Mouse (Mus musculus) kidney, adult 9 months (tissue): ENCODE measurements around the gene Usf1.
A peak's percentile ranks its signal among the peaks of the same experiment; 100 is the strongest.

Experiments
- DNase-seq: peaks from one replicate; pipeline ENCODE4 v3.0.0; 2022

Usf1 gene

GRCm38 (mm10) chr1:171419291-171419882 lies 8.3 kb downstream of the Usf1 start:
- DNase-seq, result no peak

- no peak for DNase-seq
Observed at GRCm38 (mm10) chr1:171419905-171420304, 8.8 kb downstream of the Usf1 start.

GRCm38 (mm10) chr1:171422504-171423095 lies 11.5 kb downstream of the Usf1 start:
- no peak for DNase-seq

- no peak for DNase-seq
Observed at GRCm38 (mm10) chr1:171424638-171425037, 13.5 kb downstream of the Usf1 start.

GRCm38 (mm10) chr1:171425126-171425525 lies 14.0 kb downstream of the Usf1 start:
- no peak for DNase-seq

GRCm38 (mm10) chr1:171432158-171432557 lies 21.0 kb downstream of the Usf1 start:
- DNase-seq, result no peak

- peak; percentile 54 for DNase-seq
Observed at GRCm38 (mm10) chr1:171435288-171435814, 24.2 kb downstream of the Usf1 start.

- DNase-seq, result peak; percentile 55
Observed at GRCm38 (mm10) chr1:171435974-171436373, 24.9 kb downstream of the Usf1 start.

- peak; percentile 99 for DNase-seq
Observed at GRCm38 (mm10) chr1:171437264-171438013, 26.3 kb downstream of the Usf1 start, which contains the start of gene F11r. F11r (plus strand) TSS chr1:171437535.

- peak; percentile 53 for DNase-seq
Observed at GRCm38 (mm10) chr1:171438014-171438670, 27.0 kb downstream of the Usf1 start.

- DNase-seq, result peak; percentile 49
Observed at GRCm38 (mm10) chr1:171439072-171439471, 28.0 kb downstream of the Usf1 start.

GRCm38 (mm10) chr1:171440025-171440725 lies 29.1 kb downstream of the Usf1 start:
- DNase-seq, result peak; percentile 90

- peak; percentile 47 for DNase-seq
Observed at GRCm38 (mm10) chr1:171441466-171442412, 30.6 kb downstream of the Usf1 start.

GRCm38 (mm10) chr1:171442413-171442760 lies 31.3 kb downstream of the Usf1 start:
- peak; percentile 43 for DNase-seq

GRCm38 (mm10) chr1:171445050-171445449 lies 33.9 kb downstream of the Usf1 start:
- no peak for DNase-seq

- no peak for DNase-seq
Observed at GRCm38 (mm10) chr1:171446854-171447253, 35.7 kb downstream of the Usf1 start.

GRCm38 (mm10) chr1:171447692-171448091 lies 36.6 kb downstream of the Usf1 start:
- no peak for DNase-seq

- DNase-seq, result peak; percentile 41
Observed at GRCm38 (mm10) chr1:171450062-171450461, 38.9 kb downstream of the Usf1 start.

GRCm38 (mm10) chr1:171451001-171451400 lies 39.9 kb downstream of the Usf1 start:
- DNase-seq, result no peak

- DNase-seq, result no peak
Observed at GRCm38 (mm10) chr1:171452522-171452921, 41.4 kb downstream of the Usf1 start.

- no peak for DNase-seq
Observed at GRCm38 (mm10) chr1:171452923-171453322, 41.8 kb downstream of the Usf1 start.
